Mouse (Mus musculus) 416B (cell line): Measurements from ENCODE around the gene Fut11.
A peak's percentile ranks its signal among the peaks of the same experiment; 100 is the strongest.

Experiments used
- DNase-seq: peaks from one replicate; pipeline ENCODE4 v3.0.0; 2011; ENCODE audit warnings: low read depth

Fut11 gene

GRCm38 (mm10) chr14:20694884-20695760 lies at the start of gene Fut11:
Gene Fut11 (plus strand): TSS chr14:20694968.
- peak; percentile 76 for DNase-seq

- peak; percentile 51 for DNase-seq
These were observed 49.2 kb upstream of the Fut11 start for GRCm38 (mm10) chr14:20645547-20645946.

DNA sequence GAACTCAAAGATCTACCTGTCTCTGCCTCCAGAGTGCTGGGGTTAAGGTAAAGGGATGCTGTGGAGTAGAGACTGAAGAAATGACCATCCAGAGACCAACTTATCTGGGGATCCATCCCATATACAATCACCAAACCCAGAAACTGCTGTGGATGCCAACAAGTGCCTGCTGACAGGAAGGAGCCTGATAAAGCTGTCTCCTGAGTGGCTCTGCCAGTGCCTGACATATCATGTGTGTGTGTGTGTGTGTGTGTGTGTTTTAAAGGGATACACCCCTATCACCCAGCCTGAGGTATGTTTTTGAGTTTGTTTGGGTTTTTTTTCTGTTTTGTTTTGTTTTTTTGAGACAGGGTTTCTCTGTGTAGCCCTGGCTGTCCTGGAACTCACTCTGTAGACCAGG lies 48.4 kb upstream of the Fut11 start:
- peak; percentile 42 for DNase-seq

GRCm38 (mm10) chr14:20651000-20651399 lies 43.8 kb upstream of the Fut11 start:
- no peak for DNase-seq

- no peak for DNase-seq
These were observed 43.0 kb upstream of the Fut11 start for GRCm38 (mm10) chr14:20651722-20652256.

DNA sequence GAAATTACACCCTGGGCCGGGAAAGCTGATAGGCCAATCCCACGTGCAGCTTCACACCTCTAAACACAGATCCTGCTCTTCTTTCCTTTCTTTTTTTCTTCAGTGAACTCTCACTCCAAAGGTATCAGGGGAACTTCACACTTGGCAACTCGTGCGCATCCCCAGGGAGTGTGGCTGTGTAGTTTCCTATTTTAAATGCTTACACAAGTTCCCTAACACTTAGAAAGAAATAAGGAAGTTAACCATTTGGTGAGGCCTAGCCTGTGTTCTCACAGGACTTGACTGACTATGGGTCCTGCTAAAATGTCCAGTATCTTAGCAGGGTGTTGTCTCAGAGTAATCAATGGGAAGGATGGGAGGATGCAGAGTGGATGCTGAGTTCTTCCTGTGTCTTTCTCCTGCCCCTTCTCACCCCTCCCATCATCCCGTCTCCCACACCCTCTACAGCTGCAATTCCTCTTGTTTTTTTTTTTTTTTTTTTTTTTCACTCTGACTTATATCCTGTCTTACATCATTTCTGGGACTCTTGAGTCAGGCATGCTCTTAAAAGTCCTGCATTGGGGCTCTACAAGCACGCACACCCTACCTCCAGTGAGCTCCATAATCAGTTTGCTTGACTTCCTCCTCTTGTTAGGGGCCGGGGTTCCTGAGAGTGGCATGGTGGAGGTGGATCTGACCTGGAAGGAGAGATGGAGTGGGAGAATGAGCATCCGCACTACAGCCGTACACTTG lies 39.9 kb upstream of the Fut11 start:
- peak; percentile 56 for DNase-seq

DNA sequence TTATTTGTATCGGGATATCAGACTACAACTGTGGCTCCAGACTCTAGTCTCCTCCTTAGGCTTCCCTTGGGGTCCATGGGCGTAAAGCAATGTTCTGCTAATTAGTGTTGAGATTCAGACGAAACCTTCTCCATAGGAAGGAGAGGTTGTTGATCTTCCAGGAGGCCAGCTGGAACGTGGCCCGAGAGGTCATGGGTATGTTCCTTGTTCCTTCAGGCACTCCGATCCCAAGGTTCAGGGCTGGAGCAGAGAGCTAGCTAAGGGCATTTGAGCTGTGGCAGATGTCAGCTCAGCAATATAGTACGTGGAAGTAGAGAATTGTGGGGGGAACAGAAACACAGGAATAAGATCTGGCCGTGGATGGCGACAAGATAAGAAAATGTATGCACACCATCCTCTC lies 39.0 kb upstream of the Fut11 start:
- DNase-seq = no peak

DNA sequence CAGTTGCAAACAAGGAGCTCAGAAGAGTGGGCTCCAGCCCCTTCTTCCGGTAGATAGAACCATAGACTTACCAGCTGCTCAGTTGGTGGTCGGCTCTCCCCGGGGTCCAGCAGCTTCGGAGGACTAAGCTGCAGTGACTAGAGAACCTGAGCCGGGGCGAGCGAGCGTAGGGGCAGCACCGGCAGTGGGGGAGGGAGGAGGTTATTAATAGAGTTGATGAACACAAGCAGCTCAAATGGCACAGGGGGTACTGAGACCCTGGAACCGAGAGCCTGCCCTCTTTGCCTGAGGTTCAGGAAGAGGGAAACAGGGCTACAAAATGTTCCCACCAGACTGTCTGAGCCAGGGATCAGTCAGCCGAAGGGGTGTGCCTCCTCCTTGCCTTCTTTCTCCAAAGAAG lies 38.4 kb upstream of the Fut11 start, which contains the start of gene Myoz1:
Gene Myoz1, minus strand, starts transcription at position 180 of the 400 bp plus-strand sequence.
- DNase-seq = no peak

DNA sequence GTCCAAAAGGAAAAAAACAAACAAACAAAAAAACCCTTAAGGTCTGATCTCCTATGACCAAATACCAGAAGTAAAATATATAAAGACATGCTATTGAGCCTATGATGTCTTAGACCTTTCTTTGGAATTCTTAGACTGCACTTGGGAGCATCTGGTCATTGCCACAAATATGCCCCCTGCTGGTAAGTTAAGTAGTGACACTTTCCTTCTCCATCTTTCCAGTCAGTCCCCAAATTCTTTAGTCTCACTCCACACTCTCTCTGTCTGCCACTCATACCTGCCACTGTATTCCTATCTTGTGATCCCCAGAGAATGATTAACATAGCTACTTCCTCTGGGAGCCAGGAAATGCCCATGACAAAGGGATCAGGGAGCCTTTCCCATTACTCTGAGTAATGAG lies 36.4 kb upstream of the Fut11 start:
- peak; percentile 69 for DNase-seq

GRCm38 (mm10) chr14:20658902-20659301 lies 35.9 kb upstream of the Fut11 start:
- DNase-seq = no peak

GRCm38 (mm10) chr14:20659687-20660086 lies 35.1 kb upstream of the Fut11 start:
- no peak for DNase-seq

GRCm38 (mm10) chr14:20660827-20661660 lies 33.7 kb upstream of the Fut11 start:
- DNase-seq = peak; percentile 96

DNA sequence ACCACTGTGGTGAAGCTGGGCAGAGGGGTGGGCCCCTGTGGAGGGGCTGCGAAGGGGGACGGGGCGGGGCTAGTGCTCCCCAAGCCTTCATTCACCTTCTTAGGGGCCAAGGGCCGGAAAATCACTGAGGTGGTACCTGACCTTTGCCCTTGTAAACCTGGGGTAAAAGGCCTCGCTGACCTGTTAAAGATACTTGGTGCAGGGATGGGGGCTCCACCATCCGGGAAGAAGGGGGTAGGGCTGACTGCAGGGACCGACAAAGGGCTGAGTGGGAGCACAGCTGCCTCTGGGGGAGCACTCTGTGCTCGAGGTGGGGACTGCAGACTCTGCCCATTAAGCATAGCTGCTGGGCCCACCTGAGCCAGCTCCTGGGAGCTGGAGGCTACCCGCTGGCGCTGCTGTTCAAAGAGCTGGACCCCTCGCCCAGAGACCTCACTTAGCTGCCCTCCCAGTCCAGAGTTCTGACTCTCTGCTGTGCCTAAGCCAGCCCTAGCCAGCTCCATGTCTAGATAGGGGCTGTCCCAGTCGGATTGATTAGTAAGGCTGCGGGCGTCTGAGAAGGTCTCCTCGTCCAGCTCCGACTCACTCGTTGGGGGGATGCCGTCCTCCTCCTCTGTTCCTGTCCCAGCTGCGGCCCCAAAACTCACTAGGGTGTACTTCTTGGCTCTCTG lies 33.0 kb upstream of the Fut11 start:
- no peak for DNase-seq

DNA sequence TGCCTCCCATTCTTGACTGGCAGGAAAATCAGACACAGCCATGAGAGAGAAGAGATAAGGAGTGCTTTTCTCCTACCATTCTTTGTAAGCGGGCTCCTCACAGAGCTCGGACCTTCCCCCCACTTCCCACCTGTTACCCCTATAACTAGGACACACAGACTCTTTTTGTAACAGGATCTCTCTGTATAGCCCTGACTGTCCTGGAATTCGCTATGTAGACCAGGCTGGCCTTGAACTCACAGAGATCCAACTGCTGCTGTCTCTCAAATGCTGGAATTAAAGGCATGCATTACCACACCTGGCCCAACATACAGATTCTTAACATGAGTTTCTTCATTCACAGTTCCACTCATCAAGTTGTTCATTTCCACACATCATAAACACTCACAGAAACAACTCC lies 32.0 kb upstream of the Fut11 start:
- no peak for DNase-seq

- DNase-seq = no peak
These were observed 31.2 kb upstream of the Fut11 start for GRCm38 (mm10) chr14:20663601-20664000.

GRCm38 (mm10) chr14:20664436-20664835 lies 30.3 kb upstream of the Fut11 start:
- DNase-seq = no peak

- DNase-seq = no peak
These were observed 27.3 kb upstream of the Fut11 start for GRCm38 (mm10) chr14:20667469-20667868.

GRCm38 (mm10) chr14:20668154-20668810 lies 26.5 kb upstream of the Fut11 start, which contains the start of gene Synpo2l:
Gene Synpo2l (minus strand): TSS chr14:20668354.
- DNase-seq = no peak

DNA sequence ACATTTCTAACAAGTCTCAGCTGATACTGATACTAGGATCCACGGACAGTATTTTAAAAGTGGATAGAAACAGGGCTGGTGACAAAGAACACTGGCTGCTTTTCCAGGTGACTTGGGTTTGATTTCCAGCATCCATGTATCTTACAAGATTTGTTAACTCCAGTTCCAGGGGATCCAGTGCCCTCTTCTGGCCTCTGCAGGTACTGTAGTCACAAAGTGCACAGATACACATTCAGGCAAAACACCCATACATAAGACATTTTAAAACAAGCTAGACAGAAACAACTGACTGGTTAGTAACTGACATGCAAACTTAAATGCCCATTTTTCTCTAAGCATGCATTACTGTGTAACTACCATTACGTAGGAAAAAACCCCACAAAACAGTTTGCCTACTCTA lies 21.8 kb upstream of the Fut11 start:
- DNase-seq = peak; percentile 81

GRCm38 (mm10) chr14:20673735-20674063 lies 21.1 kb upstream of the Fut11 start:
- no peak for DNase-seq
